ENCODE assay signal across 8 mouse cellular contexts in the genomic region with DNA sequence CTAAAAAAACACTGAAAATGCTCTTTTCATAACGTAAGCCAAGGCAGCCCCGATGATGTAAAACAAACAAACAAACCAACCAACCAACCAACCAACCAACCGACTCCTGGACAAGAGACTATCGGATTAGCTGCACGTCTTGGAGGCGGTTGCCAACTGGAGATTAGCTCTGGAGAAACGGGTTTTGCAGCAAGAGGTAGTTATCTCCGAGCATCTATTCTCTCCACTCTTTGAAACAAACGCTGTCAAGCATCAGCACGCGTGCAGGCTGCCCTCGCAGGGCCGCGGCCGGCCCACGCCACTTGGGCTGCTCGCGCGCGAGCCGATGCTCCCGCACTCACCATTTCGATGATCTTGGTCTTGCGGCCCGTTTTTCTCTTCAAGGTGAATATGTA. TPM values are rescaled to one million over a fixed set of nuclear protein-coding genes. Genes with fewer than 3 reads are reported as not detected.
A peak's percentile ranks its signal among the peaks of the same experiment; 100 is the strongest.
DNase-seq lines count a peak whose midpoint lies in the region; ATAC-seq and TF ChIP-seq lines count a peak whose summit lies in the region.

No protein-coding gene starts in this region.

- peaks cover 10 to 26% of the 10 kb centered on the region in 2 experiments for H3K4me1 ChIP-seq in heart, embryonic 14.5 days (ENCODE audit: control insufficient read depth in 2 of 2, insufficient read depth in 2 of 2, low read length in 2 of 2)
- H3K4me1 ChIP-seq in E14TG2a.4 (replicated peaks; ENCODE audit: low read depth, low read length) = peaks cover 10% of the 10 kb centered on the region
- H3K4me1 ChIP-seq in liver, adult 2 months (ENCODE audit: control insufficient read depth, insufficient read depth, low read length) = peaks cover 23% of the 10 kb centered on the region
- peaks cover 15% of the 10 kb centered on the region; the same call in 1 of the 2 replicates for H3K4me1 ChIP-seq in small intestine, adult 2 months (ENCODE audit: control insufficient read depth, insufficient read depth, insufficient read length, low read length)

- intact Hi-C loops in heart, postnatal 36 days (cut with DNase I) = loop anchor here (5.0 kb wide), 4 partner anchors 91 to 769 kb away; partner anchors contain the start of genes Avl9, Fkbp9 and Pyurf

- H3K27ac ChIP-seq in heart, embryonic 14.5 days (replicated peaks in 1 of 2; ENCODE audit: control insufficient read depth in 1 of 2, insufficient read depth in 1 of 2, low read depth in 2 of 2, low read length in 2 of 2) = peak overlapping the region; percentile 76 to 79
- peak overlapping the region; percentile 68 for H3K27ac ChIP-seq in liver, adult 2 months (replicated peaks; ENCODE audit: insufficient read depth, low read depth, low read length)
- peak overlapping the region; percentile 48 for H3K27ac ChIP-seq in small intestine, adult 2 months (ENCODE audit: insufficient read depth, low read depth, low read length)

- H3K36me3 ChIP-seq in heart, embryonic 14.5 days (ENCODE audit: control insufficient read depth, insufficient read depth, low read length) = no peaks in the 10 kb centered on the region
- no peaks in the 10 kb centered on the region for H3K36me3 ChIP-seq in E14TG2a.4 (ENCODE audit: insufficient read depth, low read length)
- no peaks in the 10 kb centered on the region for H3K36me3 ChIP-seq in liver, adult 2 months (ENCODE audit: control insufficient read depth, insufficient read depth, low read length)
- no peaks in the 10 kb centered on the region for H3K36me3 ChIP-seq in small intestine, adult 2 months (ENCODE audit: control insufficient read depth, insufficient read depth, low read length)

- peak overlapping the region; percentile 74 for H3K4me2 ChIP-seq in heart, embryonic 14.5 days (ENCODE audit: low read length)

- H3K9ac ChIP-seq in heart, embryonic 14.5 days (ENCODE audit: low read length) = peak overlapping the region; percentile 90
- H3K9ac ChIP-seq in liver, adult 2 months (ENCODE audit: low read depth, low read length) = peak overlapping the region; percentile 90

- no peak for TF ChIP-seq POLR2A in liver, adult 2 months (IDR thresholded peaks at IDR 0.05; ENCODE audit: extremely low read depth, insufficient read depth, low read length)
- no peak for TF ChIP-seq POLR2A in small intestine, adult 2 months (IDR thresholded peaks at IDR 0.05; ENCODE audit: low read depth, low read length)

- H3K4me3 ChIP-seq in heart, embryonic 14.5 days (ENCODE audit: control insufficient read depth in 1 of 2, insufficient read depth in 1 of 2, low read depth in 1 of 2, low read length in 2 of 2) = peak overlapping the region; percentile 85 to 96
- peak overlapping the region; percentile 93 for H3K4me3 ChIP-seq in E14TG2a.4 (replicated peaks; ENCODE audit: low read length)
- H3K4me3 ChIP-seq in liver, adult 2 months (ENCODE audit: insufficient read depth, low read depth, low read length) = peak overlapping the region; percentile 95
- H3K4me3 ChIP-seq in small intestine, adult 2 months (ENCODE audit: low read depth, low read length) = peak overlapping the region; percentile 79

- under 1% methylated on average over 25 of the region's 25 CpGs for WGBS in heart, embryonic 14.5 days
- WGBS in liver, adult 2 months = under 1% methylated on average over 25 of the region's 25 CpGs
- WGBS in small intestine, adult 2 months = under 1% methylated on average over 25 of the region's 25 CpGs

- no peak; the same call in 1 of the 2 replicates for ATAC-seq in heart, embryonic 14.5 days (ENCODE audit: insufficient number of reproducible peaks, insufficient read depth, low FRiP score, low read depth)
- no peak for ATAC-seq in cerebellum, adult (ENCODE audit: insufficient number of reproducible peaks, low FRiP score, low TSS enrichment)

- peaks cover 8% of the 10 kb centered on the region for H3K79me2 ChIP-seq in liver, adult 2 months (ENCODE audit: control insufficient read depth, insufficient read depth, low read length)

- H3K9me3 ChIP-seq in heart, embryonic 14.5 days (ENCODE audit: control insufficient read depth, low read length) = no peaks in the 10 kb centered on the region
- no peaks in the 10 kb centered on the region; the same call in 1 of the 2 replicates for H3K9me3 ChIP-seq in E14TG2a.4 (ENCODE audit: low read length)

- no peak for DNase-seq in heart, postnatal 36 days
- DNase-seq in fat pad, adult 2 months (ENCODE audit: extremely low read depth, low read depth, low spot score) = peak; percentile 72
- DNase-seq in liver, adult 2 months (ENCODE audit: extremely low read depth, low read depth, low spot score) = peak; percentile 77
- DNase-seq in ovary, postnatal 36 days (ENCODE audit: low spot score) = no peak

- no peak for TF ChIP-seq CTCF in E14TG2a.4 (conservative IDR thresholded peaks at IDR 0.05; ENCODE audit: low read length)
- TF ChIP-seq CTCF in liver, adult 2 months (IDR thresholded peaks at IDR 0.05; ENCODE audit: low read depth, low read length) = no peak
- TF ChIP-seq CTCF in small intestine, adult 2 months (IDR thresholded peaks at IDR 0.05; ENCODE audit: extremely low read depth, insufficient read length, insufficient replicate concordance, low read depth, low read length) = no peak

- H3K27me3 ChIP-seq in heart, embryonic 14.5 days (ENCODE audit: control insufficient read depth, insufficient read depth, low read length) = no peaks in the 10 kb centered on the region
- no peaks in the 10 kb centered on the region for H3K27me3 ChIP-seq in E14TG2a.4 (ENCODE audit: insufficient read depth, low read length)
- H3K27me3 ChIP-seq in liver, adult 2 months (ENCODE audit: control insufficient read depth, insufficient read depth, low read length) = no peaks in the 10 kb centered on the region
- H3K27me3 ChIP-seq in small intestine, adult 2 months (ENCODE audit: control insufficient read depth, insufficient read depth, low read length) = no peaks in the 10 kb centered on the region

RNA-seq across cellular contexts. Expression of gene Nt5c3, which starts 0.4 kb away (rescaled TPM):
- polyA plus RNA-seq in heart, embryonic 14.5 days (2014; fragmentation: Nextera tagmentation; extraction: Ambion mirVana) = 72.8 and 74.8 TPM in 2 replicates
- total RNA-seq in heart, postnatal 36 days (2021) = 10 to 100 TPM; 74.2 to 94.4 TPM
- 40.3 and 42.9 TPM in 2 replicates for total RNA-seq in liver, adult 2 months (2014; rRNA removed)
- polyA plus RNA-seq in liver, adult 2 months (2012; rRNA removed) = 6.2 and 12.6 TPM in 2 replicates
- 2.3 and 3.6 TPM in 2 replicates for polyA plus RNA-seq in small intestine, adult 2 months (2012; rRNA removed)

RNA-seq across cellular contexts. Expression of gene Vmn1r4, which starts 0.5 kb away (rescaled TPM):
- 0.09 and 0.19 TPM in 2 replicates for polyA plus RNA-seq in heart, embryonic 14.5 days (2014; fragmentation: Nextera tagmentation; extraction: Ambion mirVana)
- total RNA-seq in heart, postnatal 36 days (2021) = not detected
- 0.65 and 0.81 TPM in 2 replicates for total RNA-seq in liver, adult 2 months (2014; rRNA removed)
- polyA plus RNA-seq in liver, adult 2 months (2012; rRNA removed) = 0.06 TPM in 1 of 2 replicates, not detected in the other
- not detected in 2 replicates for polyA plus RNA-seq in small intestine, adult 2 months (2012; rRNA removed)

RNA-seq across cellular contexts. Expression of gene Vmn1r5, which starts 46.7 kb away (rescaled TPM):
- polyA plus RNA-seq in heart, embryonic 14.5 days (2014; fragmentation: Nextera tagmentation; extraction: Ambion mirVana) = not detected in 2 replicates
- not detected for total RNA-seq in heart, postnatal 36 days (2021)
- 0.09 and 0.13 TPM in 2 replicates for total RNA-seq in liver, adult 2 months (2014; rRNA removed)
- polyA plus RNA-seq in liver, adult 2 months (2012; rRNA removed) = not detected in 2 replicates
- polyA plus RNA-seq in small intestine, adult 2 months (2012; rRNA removed) = not detected in 2 replicates

Comparison
In these comparisons a context has a peak if more than half of its experiments do, and no peak if none do; other contexts are left out.
1. DNase-seq: peak in fat pad, adult 2 months (single experiment) and liver, adult 2 months (single experiment); none in heart, postnatal 36 days (0 of 2) and ovary, postnatal 36 days (single experiment).
2. Peak in every context shown above with its lines, with median percentiles within 50 percentile points of each other: H3K27ac ChIP-seq and H3K4me3 ChIP-seq.